Mouse (Mus musculus): ENCODE measurements around the gene Golga2. TPM values are rescaled to one million over a fixed set of nuclear protein-coding genes. Genes with fewer than 3 reads are reported as not detected.
"Not testable (repeated sequence)": the region's sequence is repeated elsewhere in the genome, so short reads cannot be mapped to it uniquely, and the experiment has no call there.

Gene Golga2
- polyA plus RNA-seq, 1 experiment from 2014 or later, result 7.9 TPM

GRCm38 (mm10) chr2:32289578-32289977, 2.4 kb downstream of the Golga2 start:
- ATAC-seq (ENCODE audit: insufficient read depth), result no peak
- Histone ChIP-seq H3K9me3 (replicated peaks) (no peaks in the 10 kb centered on the region), H3K36me3 (replicated peaks) (peaks cover 22% of the 10 kb centered on the region), H3K9ac (0 out of 2 replicates have a peak overlapping the region, but pooled peaks have one; percentile 90), H3K27ac (replicated peaks) (peak overlapping the region; percentile 84), H3K27me3 (no peaks in the 10 kb centered on the region), H3K4me3 (replicated peaks) (peak overlapping the region; percentile 90), H3K4me1 (replicated peaks) (peaks cover 37% of the 10 kb centered on the region), H3K4me2 (peak overlapping the region; percentile 86)

DNA sequence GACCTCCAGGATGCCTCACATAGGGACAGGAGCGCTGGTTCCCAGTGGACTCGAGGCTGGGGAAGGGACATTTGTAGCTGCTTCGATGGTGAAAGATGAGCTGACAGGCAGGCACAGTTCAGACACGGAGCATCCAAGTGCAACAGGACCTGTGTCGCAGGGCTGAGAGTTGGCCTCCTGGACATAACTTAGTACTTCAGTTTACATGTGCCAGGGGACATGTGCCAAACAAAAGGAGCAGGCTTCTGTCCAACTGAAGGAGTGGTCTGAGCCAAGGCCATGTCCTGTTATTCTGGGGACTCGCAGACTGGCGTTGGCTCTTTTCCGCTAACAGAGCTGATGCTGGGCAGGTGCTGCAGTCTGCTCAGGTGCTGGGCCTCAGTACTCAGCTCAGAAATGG, 7.2 kb downstream of the Golga2 start:
- peaks cover 15% of the 10 kb centered on the region for H3K4me1 ChIP-seq (replicated peaks)
- no peak overlapping the region for H3K4me2 ChIP-seq
- H3K9me3 ChIP-seq (replicated peaks), result no peaks in the 10 kb centered on the region
- no peak overlapping the region for H3K4me3 ChIP-seq (replicated peaks)
- WGBS (ENCODE audit: insufficient replicate concordance), result 82% methylated on average over 8 of the region's 8 CpGs
- peaks cover 43% of the 10 kb centered on the region for H3K36me3 ChIP-seq (replicated peaks)
- H3K27me3 ChIP-seq, result no peaks in the 10 kb centered on the region
- no peak overlapping the region for H3K27ac ChIP-seq (replicated peaks)
- ATAC-seq (ENCODE audit: insufficient read depth), result no peak
- no peak overlapping the region for H3K9ac ChIP-seq

DNA sequence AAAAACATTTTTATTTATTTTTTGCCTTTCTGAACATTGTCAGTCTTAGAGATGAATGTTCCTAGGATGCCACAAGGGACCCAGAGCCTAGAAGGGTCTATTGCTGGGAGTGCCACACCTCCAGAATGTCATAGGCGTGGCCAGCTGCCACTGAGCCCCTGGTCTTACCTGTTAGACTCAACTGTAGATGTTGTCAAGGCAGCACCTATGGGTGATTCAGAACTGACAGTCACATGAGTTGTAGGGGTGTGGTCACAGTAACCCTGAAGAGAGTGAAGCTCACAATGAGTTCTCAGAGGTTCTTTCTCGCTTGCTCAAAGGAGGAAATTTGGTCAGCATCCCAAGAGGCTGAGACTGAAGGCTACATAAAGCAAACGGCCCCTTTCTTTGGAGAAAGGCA, 8.1 kb downstream of the Golga2 start:
- 69% methylated on average over 3 of the region's 3 CpGs for WGBS (ENCODE audit: insufficient replicate concordance)
- no peak for ATAC-seq (ENCODE audit: insufficient read depth)

GRCm38 (mm10) chr2:32295842-32296241, 8.7 kb downstream of the Golga2 start:
- not testable (repeated sequence) for H3K4me2 ChIP-seq; H3K9me3 ChIP-seq (replicated peaks); H3K4me3 ChIP-seq (replicated peaks); ATAC-seq (ENCODE audit: insufficient read depth); H3K27me3 ChIP-seq; H3K9ac ChIP-seq; H3K27ac ChIP-seq (replicated peaks); H3K4me1 ChIP-seq (replicated peaks)
- 76% methylated on average over 2 of the region's 2 CpGs for WGBS (ENCODE audit: insufficient replicate concordance)
- peaks cover 55% of the 10 kb centered on the region for H3K36me3 ChIP-seq (replicated peaks)

More for the DNA sequence above, 8.1 kb downstream of the Golga2 start:
- Histone ChIP-seq H3K27me3 (no peaks in the 10 kb centered on the region), H3K27ac (replicated peaks) (no peak overlapping the region), H3K4me1 (replicated peaks) (peaks cover 9% of the 10 kb centered on the region; the same call in 1 of the 2 replicates), H3K9ac (no peak overlapping the region), H3K9me3 (replicated peaks) (no peaks in the 10 kb centered on the region), H3K36me3 (replicated peaks) (peaks cover 52% of the 10 kb centered on the region), H3K4me3 (replicated peaks) (no peak overlapping the region), H3K4me2 (no peak overlapping the region)

GRCm38 (mm10) chr2:32299469-32299868, 12.3 kb downstream of the Golga2 start:
- Histone ChIP-seq H3K4me2 (no peak overlapping the region), H3K4me3 (replicated peaks) (no peak overlapping the region), H3K9ac (no peak overlapping the region), H3K27ac (replicated peaks) (no peak overlapping the region), H3K9me3 (replicated peaks) (no peaks in the 10 kb centered on the region), H3K36me3 (replicated peaks) (peaks cover 83% of the 10 kb centered on the region), H3K4me1 (replicated peaks) (no peaks in the 10 kb centered on the region), H3K27me3 (no peaks in the 10 kb centered on the region)
- ATAC-seq (ENCODE audit: insufficient read depth), result no peak
- WGBS (ENCODE audit: insufficient replicate concordance), result 78% methylated on average over 4 of the region's 4 CpGs

DNA sequence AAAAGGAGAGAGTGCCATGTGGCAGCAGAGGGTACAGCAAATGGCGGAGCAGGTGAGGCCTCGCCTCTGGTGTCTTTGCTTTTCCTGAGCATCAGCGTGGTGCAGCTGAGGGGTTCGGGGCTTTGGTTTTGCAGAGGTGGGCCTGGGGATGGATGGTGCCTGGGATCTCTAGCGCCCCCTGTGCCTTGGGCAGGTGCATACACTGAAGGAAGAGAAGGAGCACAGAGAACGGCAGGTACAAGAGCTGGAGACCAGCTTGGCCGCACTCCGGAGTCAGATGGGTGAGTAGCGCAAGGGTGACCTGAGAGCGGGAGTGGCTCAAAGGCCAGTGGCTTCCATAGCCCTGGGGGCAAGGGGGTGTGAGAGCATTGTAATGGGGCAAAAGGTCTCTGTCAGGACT, 15.8 kb downstream of the Golga2 start:
- ATAC-seq (ENCODE audit: insufficient read depth), result no peak
- Histone ChIP-seq H3K27ac (replicated peaks) (no peak overlapping the region), H3K9me3 (replicated peaks) (no peaks in the 10 kb centered on the region), H3K36me3 (replicated peaks) (peaks cover 95% of the 10 kb centered on the region), H3K4me3 (replicated peaks) (no peak overlapping the region), H3K4me2 (no peak overlapping the region), H3K27me3 (no peaks in the 10 kb centered on the region), H3K4me1 (replicated peaks) (no peaks in the 10 kb centered on the region), H3K9ac (no peak overlapping the region)
- WGBS (ENCODE audit: insufficient replicate concordance), result 83% methylated on average over 10 of the region's 10 CpGs

- no peak for ATAC-seq (ENCODE audit: insufficient read depth)
- 61% methylated on average over 8 of the region's 8 CpGs for WGBS (ENCODE audit: insufficient replicate concordance)
Observed at GRCm38 (mm10) chr2:32304145-32304832, 17.1 kb downstream of the Golga2 start.

GRCm38 (mm10) chr2:32305668-32306067, 18.5 kb downstream of the Golga2 start:
- Histone ChIP-seq H3K9ac (no peak overlapping the region), H3K9me3 (replicated peaks) (no peaks in the 10 kb centered on the region), H3K4me3 (replicated peaks) (no peak overlapping the region), H3K27me3 (peaks cover 7% of the 10 kb centered on the region), H3K4me2 (no peak overlapping the region), H3K36me3 (replicated peaks) (peaks cover 71% of the 10 kb centered on the region), H3K27ac (replicated peaks) (no peak overlapping the region), H3K4me1 (replicated peaks) (no peaks in the 10 kb centered on the region)
- 82% methylated on average over 5 of the region's 5 CpGs for WGBS (ENCODE audit: insufficient replicate concordance)
- ATAC-seq (ENCODE audit: insufficient read depth), result no peak

More at GRCm38 (mm10) chr2:32304145-32304832, 17.1 kb downstream of the Golga2 start:
- Histone ChIP-seq H3K9me3 (replicated peaks) (no peaks in the 10 kb centered on the region), H3K4me3 (replicated peaks) (no peak overlapping the region), H3K36me3 (replicated peaks) (peaks cover 82% of the 10 kb centered on the region), H3K27me3 (no peaks in the 10 kb centered on the region), H3K4me1 (replicated peaks) (no peaks in the 10 kb centered on the region), H3K9ac (no peak overlapping the region), H3K27ac (replicated peaks) (no peak overlapping the region), H3K4me2 (no peak overlapping the region)

- Histone ChIP-seq H3K27me3 (peaks cover 12% of the 10 kb centered on the region), H3K27ac (replicated peaks) (no peak overlapping the region), H3K36me3 (replicated peaks) (peaks cover 66% of the 10 kb centered on the region), H3K9me3 (replicated peaks) (no peaks in the 10 kb centered on the region), H3K4me2 (no peak overlapping the region), H3K4me3 (replicated peaks) (no peak overlapping the region), H3K4me1 (replicated peaks) (no peaks in the 10 kb centered on the region), H3K9ac (no peak overlapping the region)
- no peak for ATAC-seq (ENCODE audit: insufficient read depth)
- 84% methylated on average over 9 of the region's 9 CpGs for WGBS (ENCODE audit: insufficient replicate concordance)
Observed at GRCm38 (mm10) chr2:32306176-32306575, 19.0 kb downstream of the Golga2 start.

DNA sequence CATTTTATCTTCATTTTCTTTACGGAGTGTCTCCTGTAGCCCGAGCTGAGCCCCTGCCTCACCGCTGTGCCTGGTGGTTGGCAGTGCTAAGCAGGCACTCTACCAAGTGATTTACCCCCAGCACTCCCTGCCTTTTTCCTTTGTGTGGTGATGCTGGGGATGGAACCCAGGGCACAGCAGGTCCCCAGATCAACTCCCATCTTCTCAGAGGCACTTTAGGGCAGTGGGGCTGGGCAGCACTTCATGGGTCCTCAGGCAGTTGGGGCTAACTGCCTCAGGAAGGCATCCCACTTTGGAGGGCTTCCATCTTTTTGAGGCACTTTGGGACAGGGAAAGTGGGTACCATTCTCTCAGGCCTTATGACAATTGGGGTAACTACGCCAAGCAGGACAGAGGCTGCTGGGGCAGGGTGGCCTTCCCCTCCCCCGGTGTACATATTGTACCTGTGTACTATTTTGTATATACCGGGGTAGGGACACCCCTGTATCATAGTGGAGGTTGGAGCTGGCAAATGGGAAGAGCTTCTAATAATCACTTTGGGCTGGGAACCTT, 20.1 kb downstream of the Golga2 start:
- H3K36me3 ChIP-seq (replicated peaks), result peaks cover 54% of the 10 kb centered on the region
- no peak overlapping the region for H3K4me2 ChIP-seq
- H3K9ac ChIP-seq, result no peak overlapping the region
- H3K9me3 ChIP-seq (replicated peaks), result no peaks in the 10 kb centered on the region
- H3K4me1 ChIP-seq (replicated peaks), result peaks cover 11% of the 10 kb centered on the region
- ATAC-seq (ENCODE audit: insufficient read depth), result no peak
- WGBS (ENCODE audit: insufficient replicate concordance), result 78% methylated on average over 6 of the region's 6 CpGs
- peaks cover 24% of the 10 kb centered on the region for H3K27me3 ChIP-seq
- no peak overlapping the region for H3K4me3 ChIP-seq (replicated peaks)
- H3K27ac ChIP-seq (replicated peaks), result no peak overlapping the region

DNA sequence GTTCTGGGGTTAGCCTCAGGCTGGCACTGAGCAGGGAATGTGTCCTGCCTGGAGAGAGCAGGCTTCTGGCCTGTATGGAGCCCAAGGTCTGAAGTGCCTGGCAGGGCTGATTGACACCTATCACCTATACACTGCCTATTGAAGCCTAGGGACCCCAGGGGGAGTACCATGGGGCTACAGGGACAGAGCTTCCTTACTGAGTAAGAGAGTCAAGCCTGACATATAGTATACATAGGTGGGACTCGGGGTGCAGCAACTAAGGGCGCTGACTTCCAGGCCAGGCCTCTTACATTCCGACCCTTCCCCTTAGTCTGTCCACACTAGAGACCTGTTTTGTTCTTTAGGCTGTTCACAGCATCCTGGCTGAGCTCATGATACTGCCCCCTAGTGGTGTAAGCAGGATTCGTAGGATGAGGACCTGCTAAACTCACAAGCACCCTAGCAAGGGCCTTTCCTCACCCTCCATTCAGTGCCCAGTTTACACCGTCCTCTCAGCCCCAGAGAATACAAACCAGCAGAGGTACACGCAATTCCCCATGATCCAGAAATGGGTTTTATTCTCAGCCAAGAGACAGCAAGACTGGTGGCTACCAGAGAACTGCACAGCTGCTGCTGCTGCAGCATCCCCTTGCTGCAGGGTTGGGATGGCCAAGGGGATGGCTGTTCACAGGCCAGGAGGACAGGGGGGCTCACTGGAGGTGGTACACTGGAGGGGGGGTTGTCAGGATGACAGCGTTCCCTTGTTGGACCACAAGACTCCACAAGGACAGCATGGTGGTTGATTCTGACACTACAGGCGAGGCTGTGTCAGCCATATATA, 21.0 kb downstream of the Golga2 start:
- WGBS (ENCODE audit: insufficient replicate concordance), result 38% methylated on average over 8 of the region's 8 CpGs
- Histone ChIP-seq H3K36me3 (replicated peaks) (peaks cover 46% of the 10 kb centered on the region), H3K9me3 (replicated peaks) (no peaks in the 10 kb centered on the region), H3K27ac (replicated peaks) (no peak overlapping the region), H3K27me3 (peaks cover 32% of the 10 kb centered on the region), H3K9ac (no peak overlapping the region), H3K4me3 (replicated peaks) (no peak overlapping the region), H3K4me1 (replicated peaks) (peaks cover 16% of the 10 kb centered on the region), H3K4me2 (no peak overlapping the region)
- ATAC-seq (ENCODE audit: insufficient read depth), result no peak

All from liver, embryonic 15.5 days (tissue).